18 mouse cellular contexts compared by ENCODE assay signal in genomic region chr1:171199532-171199931, GRCm38 (mm10). TPM values are rescaled to one million over a fixed set of nuclear protein-coding genes. Genes with fewer than 3 reads are reported as not detected.
"Had no signal": no experiment of that assay in that cellular context is flagged by ENCODE, and none has a peak within 500 bp of the region (broad histone marks: within the 10 kb centered on the region; RNA-seq: fewer than 3 reads in every experiment).

No protein-coding gene starts in this region.

- ATAC-seq: liver, postnatal 0 days; lung, postnatal 0 days; midbrain, embryonic 13.5 days; midbrain, embryonic 15.5 days had no signal

- H3K9ac ChIP-seq: liver, postnatal 0 days; lung, embryonic 15.5 days; midbrain, embryonic 13.5 days; midbrain, embryonic 15.5 days; neural tube, embryonic 12.5 days had no signal

- H3K27ac ChIP-seq: lung, embryonic 15.5 days; macrophage; midbrain, embryonic 13.5 days; midbrain, embryonic 15.5 days; neural tube, embryonic 12.5 days had no signal

- H3K4me3 ChIP-seq: lung, embryonic 15.5 days; megakaryocyte, embryonic 14.5 days; midbrain, embryonic 13.5 days; midbrain, embryonic 15.5 days; neural tube, embryonic 12.5 days had no signal

- H3K36me3 ChIP-seq: lung, embryonic 15.5 days; midbrain, embryonic 13.5 days; midbrain, embryonic 15.5 days; neural tube, embryonic 12.5 days had no signal

- H3K4me2 ChIP-seq: lung, embryonic 15.5 days; midbrain, embryonic 13.5 days; midbrain, embryonic 15.5 days; neural tube, embryonic 12.5 days had no signal

- DNase-seq: liver, postnatal 0 days; lung, adult 2 months; lung, postnatal 14 days; lung, postnatal 36 days; right cerebral cortex, postnatal 14 days; spleen, adult 18-20 months; thymus, adult 18-20 months; thymus, postnatal 14 days; thymus, postnatal 36 days had no signal

- H3K9me3 ChIP-seq: lung, embryonic 15.5 days; midbrain, embryonic 13.5 days; midbrain, embryonic 15.5 days; neural tube, embryonic 12.5 days had no signal

RNA-seq across cellular contexts. Expression of gene Nr1i3, which starts 14.2 kb away (rescaled TPM):
- total RNA-seq: neutrophil, adult 5-6 weeks had no signal

RNA-seq across cellular contexts. Expression of gene Apoa2, which starts 25.3 kb away (rescaled TPM):
- total RNA-seq: monocyte, adult 5-6 weeks; neutrophil, adult 5-6 weeks had no signal
- polyA plus RNA-seq: macrophage had no signal
